Mouse (Mus musculus): ENCODE data around the gene Ccdc85c.

The Ccdc85c gene

DNA sequence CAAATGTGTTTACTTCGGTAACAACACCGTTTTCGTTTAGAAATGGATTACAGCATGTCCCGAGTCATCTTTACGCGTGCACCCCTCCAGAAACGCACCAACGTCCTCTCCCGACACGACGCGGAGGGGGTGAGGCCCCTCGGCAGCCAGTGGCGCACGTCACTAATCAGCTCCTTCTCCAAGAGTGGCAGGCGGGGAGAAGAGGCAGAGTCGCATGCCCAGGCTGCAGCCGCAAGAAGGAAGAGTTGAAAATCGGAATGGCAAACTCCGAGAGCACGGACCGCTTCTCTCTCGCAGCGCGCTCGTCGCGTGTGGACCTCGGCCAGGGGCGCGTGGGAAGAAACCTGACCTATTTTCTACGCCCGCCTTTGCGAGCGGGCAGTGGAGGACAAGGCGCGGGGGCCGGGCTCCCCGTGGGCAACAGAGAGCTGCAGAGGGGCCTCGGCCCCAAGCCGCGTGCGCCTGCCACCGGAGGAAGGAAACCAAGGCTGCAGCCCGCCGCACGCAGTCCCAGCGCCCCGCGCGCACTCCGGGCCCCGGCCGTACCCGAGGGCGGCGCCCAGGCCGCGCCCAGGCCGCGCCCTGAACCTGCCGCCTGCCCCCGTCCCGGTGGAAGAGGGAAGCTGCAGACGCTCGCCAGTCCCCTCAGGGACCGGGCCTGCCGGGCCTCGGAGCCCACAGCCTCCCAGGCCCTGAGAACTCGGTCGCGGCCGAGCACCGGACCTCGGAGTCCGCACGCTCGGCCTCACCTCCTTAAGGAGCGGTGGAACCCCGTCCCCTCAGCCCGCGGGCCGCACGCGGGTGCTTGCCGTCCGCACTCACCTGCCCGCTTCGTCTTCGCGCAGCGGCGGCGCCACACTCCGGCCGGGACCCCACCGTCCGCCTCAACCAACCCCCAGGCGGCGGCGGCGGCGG, 96.6 kb downstream of the Ccdc85c start:
- DNase-seq (ENCODE audit: low read depth, low spot score) = no peak

- no peak for DNase-seq (ENCODE audit: low read depth, low spot score)
Observed at GRCm38 (mm10) chr12:108176366-108176765, 98.9 kb downstream of the Ccdc85c start.

GRCm38 (mm10) chr12:108174606-108175505, 100.4 kb downstream of the Ccdc85c start:
- no peak for DNase-seq (ENCODE audit: low read depth, low spot score)

DNA sequence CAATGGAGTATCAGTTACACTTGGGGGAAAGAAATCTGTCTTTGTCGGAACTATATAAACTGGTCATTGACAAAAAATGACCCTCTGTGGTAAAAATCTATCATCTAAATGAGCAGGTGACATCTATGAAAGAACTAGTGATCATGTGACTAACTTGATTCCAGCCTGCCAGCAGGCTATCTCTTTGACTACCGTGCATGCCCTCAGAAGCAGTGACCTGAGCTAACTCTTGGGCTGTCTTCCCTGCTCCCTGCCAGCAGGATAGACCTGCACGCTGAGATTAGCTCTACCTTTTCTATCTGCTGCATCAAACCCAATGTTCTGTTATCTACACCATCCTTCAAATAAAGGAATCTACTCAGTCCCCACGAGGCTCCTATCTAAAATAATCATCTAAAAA, 102.6 kb downstream of the Ccdc85c start:
- no peak for DNase-seq (ENCODE audit: low read depth, low spot score)

- no peak for DNase-seq (ENCODE audit: low read depth, low spot score)
Observed at GRCm38 (mm10) chr12:108171336-108171735, 103.9 kb downstream of the Ccdc85c start.

- no peak for DNase-seq (ENCODE audit: low read depth, low spot score)
Observed at GRCm38 (mm10) chr12:108170467-108170866, 104.8 kb downstream of the Ccdc85c start.

DNA sequence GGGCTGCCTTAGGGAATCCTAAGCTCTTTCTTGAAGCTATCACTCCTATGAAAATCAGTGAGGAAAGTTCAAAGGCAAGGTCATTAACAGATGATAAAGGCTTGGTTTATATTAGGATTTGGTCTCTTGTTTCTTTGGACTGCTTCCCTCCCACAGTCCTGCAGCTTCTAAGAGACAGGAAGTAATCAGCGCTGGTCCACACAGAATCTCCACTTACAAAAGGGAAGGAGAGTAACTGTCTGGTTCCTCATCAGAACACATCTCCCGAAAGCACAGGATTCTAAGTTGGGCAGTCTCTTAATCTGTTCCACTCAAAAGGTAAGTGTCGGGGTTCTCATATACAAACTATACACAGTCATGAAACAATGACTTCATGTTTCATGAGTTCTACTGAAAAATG, 106.3 kb downstream of the Ccdc85c start:
- DNase-seq (ENCODE audit: low read depth, low spot score) = no peak

- DNase-seq (ENCODE audit: low read depth, low spot score) = no peak
Observed at GRCm38 (mm10) chr12:108163706-108164105, 111.5 kb downstream of the Ccdc85c start.

GRCm38 (mm10) chr12:108162036-108162435, 113.2 kb downstream of the Ccdc85c start:
- DNase-seq (ENCODE audit: low read depth, low spot score) = no peak

- DNase-seq (ENCODE audit: low read depth, low spot score) = no peak
Observed at GRCm38 (mm10) chr12:108159863-108160262, 115.4 kb downstream of the Ccdc85c start.
